Mouse (Mus musculus) bone marrow macrophage, adult 2 months (primary cell): ENCODE results near the gene Ip6k1.

ENCODE experiments used
- CTCF ChIP-seq: IDR thresholded peaks from 2 replicates; pipeline ENCODE4 v1.5.1; 2012; ENCODE audit warnings: low read depth, mild to moderate bottlenecking, low read length, moderate library complexity
- POLR2A ChIP-seq: IDR thresholded peaks from 2 replicates; pipeline ENCODE4 v1.6.1; 2012; ENCODE audit warnings: mild to moderate bottlenecking, low read depth, low read length, borderline replicate concordance

GRCm38 (mm10) chr9:108071801-108072200 lies 69.5 kb downstream of the Ip6k1 start:
- TF ChIP-seq CTCF, result no peak
- no peak for TF ChIP-seq POLR2A
